Mouse (Mus musculus): ENCODE data around the gene Lrp2bp.

Lrp2bp gene

DNA sequence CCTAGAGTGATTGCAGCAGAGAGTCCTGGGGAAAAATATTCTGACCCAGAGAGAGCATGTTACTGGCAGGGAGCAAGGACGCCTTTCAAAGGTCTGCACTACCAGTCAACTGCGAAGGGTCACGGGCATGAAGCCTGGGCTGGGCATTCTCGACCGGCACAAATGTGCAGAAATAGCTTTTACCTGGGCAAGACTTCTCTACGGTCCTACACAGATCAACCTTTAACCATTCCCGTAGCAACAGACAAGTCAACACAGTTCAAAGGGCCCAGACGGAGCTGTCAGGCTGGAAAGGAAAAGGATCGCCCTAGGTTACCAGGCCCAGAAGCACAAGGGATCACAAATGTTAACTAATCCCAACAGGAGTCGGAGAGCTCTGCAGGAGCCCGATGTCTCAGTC lies 37.1 kb downstream of the Lrp2bp start:
- peak; percentile 53 for DNase-seq

DNA sequence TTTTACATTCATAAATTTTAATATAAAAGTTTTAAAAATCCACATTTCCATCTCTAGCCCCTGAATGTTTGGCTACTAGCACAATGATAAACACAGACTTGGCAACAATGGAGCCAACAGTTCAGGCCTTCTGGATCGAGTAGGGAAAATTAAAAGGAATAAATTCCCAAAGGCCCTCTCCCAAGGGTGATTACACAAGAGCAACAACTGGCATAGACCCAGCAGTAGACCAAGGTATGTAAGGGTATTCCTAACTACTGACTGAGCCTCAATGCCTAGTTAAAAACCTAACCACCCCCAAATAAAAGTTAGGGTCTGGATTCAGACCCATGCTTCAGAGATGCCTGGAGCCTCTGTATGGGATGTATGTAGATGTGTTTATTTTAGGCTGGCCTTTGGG lies 40.6 kb downstream of the Lrp2bp start:
- no peak for DNase-seq

DNA sequence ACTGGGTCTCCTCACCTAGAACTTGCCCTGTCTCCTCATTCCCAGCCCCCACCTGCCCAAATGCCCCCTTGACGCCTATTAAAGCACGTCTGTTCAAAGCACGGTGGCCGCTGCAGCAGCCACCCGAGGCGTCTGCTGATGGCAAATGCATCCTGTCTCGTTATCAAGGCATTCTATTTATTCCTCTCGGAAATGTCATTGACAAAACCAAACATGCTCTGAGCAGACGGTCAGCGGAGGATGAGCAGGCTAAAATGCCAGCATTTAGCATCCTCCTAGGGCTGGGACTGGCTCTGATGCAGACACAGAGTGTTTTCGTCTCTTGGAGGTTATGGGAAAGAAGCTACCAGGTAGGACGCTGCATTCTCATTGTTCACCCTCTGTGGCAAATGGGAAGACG lies 41.2 kb downstream of the Lrp2bp start:
- no peak for DNase-seq

DNA sequence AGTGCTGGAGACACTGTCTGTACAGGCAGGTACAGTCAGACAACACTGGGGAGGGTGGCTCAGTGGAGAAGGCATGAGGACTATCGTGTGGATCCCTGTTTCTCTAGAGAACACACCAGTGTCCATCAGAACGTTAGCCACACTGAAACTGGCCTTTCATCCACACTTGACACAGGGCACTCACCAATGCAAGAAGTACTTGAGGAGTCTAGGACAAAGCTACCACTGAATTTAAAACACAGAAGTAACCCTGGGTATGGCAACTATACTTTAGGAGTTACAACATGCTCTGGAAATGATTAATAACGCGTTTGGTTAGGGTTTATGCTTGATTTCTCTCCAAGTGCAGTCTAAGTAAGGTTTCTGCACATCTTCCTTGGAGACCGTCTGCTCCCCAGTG lies 73.7 kb downstream of the Lrp2bp start:
- DNase-seq, result no peak

DNA sequence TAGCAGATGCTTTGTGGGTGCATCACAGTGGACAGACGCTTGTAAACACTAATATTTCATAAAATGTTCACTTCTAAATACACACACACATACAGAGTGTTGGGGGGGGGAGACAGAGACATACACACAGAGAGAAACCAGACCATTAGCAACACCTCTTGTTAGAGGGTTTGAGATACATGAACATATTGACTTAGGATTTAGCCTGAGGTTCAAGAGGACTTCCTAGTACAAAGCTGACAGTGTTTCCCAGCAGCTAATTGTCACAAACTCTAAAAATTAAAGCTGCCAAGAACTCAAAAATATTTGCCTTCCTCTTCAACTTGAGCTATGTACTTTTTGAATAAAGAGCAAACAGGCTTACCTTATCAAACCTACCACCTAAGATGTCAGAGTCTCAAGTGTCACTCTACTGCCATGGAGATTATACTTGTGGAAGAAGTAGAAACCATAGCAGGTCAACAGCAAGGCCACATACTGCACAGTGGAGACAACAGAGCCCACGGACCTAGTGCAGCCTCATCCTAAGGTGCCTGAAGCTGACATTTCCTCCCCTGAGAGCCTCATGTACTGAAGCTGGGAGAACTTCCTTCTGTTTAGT lies 74.5 kb downstream of the Lrp2bp start:
- no peak for DNase-seq

DNA sequence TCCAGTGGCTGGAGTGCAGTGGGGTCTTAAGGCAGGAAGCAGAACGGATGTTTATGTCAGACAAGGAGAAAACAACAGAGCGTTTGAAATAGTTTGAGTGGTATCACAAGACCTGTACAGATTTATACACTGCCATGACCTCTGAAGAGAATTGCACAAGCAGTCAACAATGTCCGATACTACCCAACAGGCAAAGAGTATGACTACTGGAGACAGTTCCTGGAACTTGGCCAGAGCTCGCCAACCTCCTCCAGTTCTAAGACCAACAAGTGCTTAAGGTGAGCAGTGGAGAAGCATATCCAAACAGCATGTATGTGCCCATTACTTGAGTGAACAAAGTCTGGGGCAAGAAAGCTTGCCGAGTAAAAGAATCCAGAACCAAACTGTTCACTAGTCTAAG lies 76.1 kb downstream of the Lrp2bp start:
- no peak for DNase-seq

DNA sequence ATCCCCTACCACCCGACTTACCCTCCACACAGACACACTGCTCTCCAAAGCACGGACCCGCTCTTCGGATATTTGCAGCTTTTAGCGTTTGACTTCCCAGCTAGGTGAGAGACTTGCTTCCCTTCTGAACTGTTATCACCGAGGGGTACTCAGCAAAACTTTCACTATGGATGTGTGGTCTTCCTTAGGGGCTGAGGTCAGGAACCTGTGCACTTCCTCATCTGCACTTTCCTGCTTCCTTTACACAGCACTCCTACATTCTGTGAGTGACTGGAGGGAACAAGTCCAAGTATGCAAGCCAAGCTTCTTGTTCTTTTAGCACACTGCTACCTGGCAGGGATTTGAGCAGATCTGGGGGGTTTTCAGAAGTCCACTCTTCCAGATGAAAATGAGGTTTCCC lies 79.8 kb downstream of the Lrp2bp start:
- no peak for DNase-seq
